Mouse (Mus musculus) neural tube, embryonic 15.5 days (tissue): ENCODE results near the gene Rock2. TPM values are rescaled to one million over a fixed set of nuclear protein-coding genes. Genes with fewer than 3 reads are reported as not detected.

Experiments used
- ATAC-seq: fragments of 200-750 bp; cut with Nextera tagmentation; 2 replicates; pipeline ENCODE4 v1.8.0; 2017; ENCODE audit warnings: mild to moderate bottlenecking, moderate TSS enrichment, moderate library complexity; ENCODE audit not compliant: low FRiP score
- H3K27ac ChIP-seq: fragments of 300-500 bp; sonication (generic); replicated peaks from 2 replicates; pipeline ENCODE4 v1.5.1; 2015; ENCODE audit warnings: mild to moderate bottlenecking, inconsistent platforms
- H3K27me3 ChIP-seq: fragments of 300-500 bp; sonication (generic); replicated peaks from 2 replicates; pipeline ENCODE4 v1.6.1; 2015; ENCODE audit warnings: inconsistent platforms
- H3K36me3 ChIP-seq: fragments of 300-500 bp; sonication (generic); 2 replicates; pipeline ENCODE4 v1.6.1; 2015; ENCODE audit warnings: inconsistent platforms
- H3K4me1 ChIP-seq: fragments of 300-500 bp; sonication (generic); 2 replicates; pipeline ENCODE4 v1.6.1; 2015; ENCODE audit warnings: inconsistent platforms
- H3K4me2 ChIP-seq: fragments of 300-500 bp; sonication (generic); 2 replicates; pipeline ENCODE4 v1.6.1; 2015; ENCODE audit warnings: inconsistent platforms, mild to moderate bottlenecking, moderate library complexity
- H3K4me3 ChIP-seq: fragments of 300-500 bp; sonication (generic); replicated peaks from 2 replicates; pipeline ENCODE4 v1.5.1; 2015; ENCODE audit warnings: mild to moderate bottlenecking, inconsistent platforms
- H3K9ac ChIP-seq: fragments of 300-500 bp; sonication (generic); replicated peaks from 2 replicates; pipeline ENCODE4 v1.6.1; 2015; ENCODE audit warnings: mild to moderate bottlenecking, inconsistent platforms
- H3K9me3 ChIP-seq: fragments of 300-500 bp; sonication (generic); replicated peaks from 2 replicates; pipeline ENCODE4 v1.6.1; 2016; ENCODE audit warnings: inconsistent platforms
- WGBS: fragments of 180-500 bp; shearing (Covaris S2); methylation state at CpG from one replicate; pipeline ENCODE4 v1.1.7; 2015; ENCODE audit warnings: mixed read lengths; 5-methylcytosine and 5-hydroxymethylcytosine counted together
- polyA plus RNA-seq: library from polyadenylated mRNA; unstranded; fragments of >200 nt; fragmentation: Nextera tagmentation; extraction: Ambion mirVana; gene quantifications from 2 replicates; pipeline ENCODE4 v1.2.1, GENCODE M21; 2015

Rock2 gene
- polyA plus RNA-seq, result 13.5 and 13.7 TPM in 2 replicates

- peaks cover 26% of the 10 kb centered on the region for H3K4me1 ChIP-seq
- no peaks in the 10 kb centered on the region for H3K9me3 ChIP-seq
- no peaks in the 10 kb centered on the region for H3K27me3 ChIP-seq
- H3K36me3 ChIP-seq, result no peaks in the 10 kb centered on the region
- 0% methylated on average over 111 of the region's 130 CpGs for WGBS
- peak within 1 kb of the TSS; percentile 96 for H3K27ac ChIP-seq
- peak within 1 kb of the TSS; percentile 88 for H3K4me2 ChIP-seq
- peak within 1 kb of the TSS; percentile 89 for H3K4me3 ChIP-seq
- H3K9ac ChIP-seq, result peak within 1 kb of the TSS; percentile 75
- ATAC-seq, result peak; percentile 94
These were observed at the start of gene Rock2 for GRCm38 (mm10) chr12:16894396-16895220. Gene Rock2, plus strand, starts transcription at chr12:16894895.

- H3K4me3 ChIP-seq, result no peak overlapping the region
- H3K36me3 ChIP-seq, result no peaks in the 10 kb centered on the region
- no peak for ATAC-seq
- no peak overlapping the region for H3K9ac ChIP-seq
- WGBS, result 89% methylated on average over 4 of the region's 4 CpGs
- no peaks in the 10 kb centered on the region for H3K4me1 ChIP-seq
- H3K9me3 ChIP-seq, result no peaks in the 10 kb centered on the region
- no peak overlapping the region for H3K4me2 ChIP-seq
- no peaks in the 10 kb centered on the region for H3K27me3 ChIP-seq
- no peak overlapping the region for H3K27ac ChIP-seq
These were observed 47.4 kb upstream of the Rock2 start for GRCm38 (mm10) chr12:16847204-16847792.

GRCm38 (mm10) chr12:16848501-16848900 is 46.2 kb upstream of the Rock2 start:
- Histone ChIP-seq H3K9me3 (no peaks in the 10 kb centered on the region), H3K4me2 (no peak overlapping the region), H3K27me3 (no peaks in the 10 kb centered on the region), H3K27ac (no peak overlapping the region), H3K9ac (no peak overlapping the region), H3K36me3 (no peaks in the 10 kb centered on the region), H3K4me3 (no peak overlapping the region), H3K4me1 (no peaks in the 10 kb centered on the region)
- ATAC-seq, result no peak
- WGBS, result 89% methylated on average over 2 of the region's 2 CpGs

- no peak for ATAC-seq
- Histone ChIP-seq H3K36me3 (no peaks in the 10 kb centered on the region), H3K27me3 (no peaks in the 10 kb centered on the region), H3K4me1 (no peaks in the 10 kb centered on the region), H3K4me3 (no peak overlapping the region), H3K4me2 (no peak overlapping the region), H3K27ac (no peak overlapping the region), H3K9ac (no peak overlapping the region), H3K9me3 (no peaks in the 10 kb centered on the region)
- WGBS, result 67% methylated on average over 2 of the region's 2 CpGs
These were observed 44.9 kb upstream of the Rock2 start for GRCm38 (mm10) chr12:16849821-16850220.

- no peaks in the 10 kb centered on the region for H3K9me3 ChIP-seq
- H3K4me3 ChIP-seq, result no peak overlapping the region
- H3K9ac ChIP-seq, result no peak overlapping the region
- ATAC-seq, result no peak
- no peak overlapping the region for H3K27ac ChIP-seq
- H3K4me2 ChIP-seq, result no peak overlapping the region
- WGBS, result 48% methylated on average over 16 of the region's 16 CpGs
- H3K27me3 ChIP-seq, result no peaks in the 10 kb centered on the region
- H3K4me1 ChIP-seq, result peaks cover 1% of the 10 kb centered on the region
- no peaks in the 10 kb centered on the region for H3K36me3 ChIP-seq
These were observed 44.0 kb upstream of the Rock2 start for GRCm38 (mm10) chr12:16850431-16851375.

- peaks cover 8% of the 10 kb centered on the region for H3K4me1 ChIP-seq
- WGBS, result 84% methylated on average over 11 of the region's 11 CpGs
- no peak overlapping the region for H3K9ac ChIP-seq
- H3K4me2 ChIP-seq, result no peak overlapping the region
- no peak for ATAC-seq
- H3K4me3 ChIP-seq, result no peak overlapping the region
- H3K9me3 ChIP-seq, result no peaks in the 10 kb centered on the region
- H3K27ac ChIP-seq, result no peak overlapping the region
- H3K27me3 ChIP-seq, result no peaks in the 10 kb centered on the region
- no peaks in the 10 kb centered on the region for H3K36me3 ChIP-seq
These were observed 41.1 kb upstream of the Rock2 start for GRCm38 (mm10) chr12:16853431-16854165.

GRCm38 (mm10) chr12:16855632-16856305 is 38.9 kb upstream of the Rock2 start:
- peak; percentile 94 for ATAC-seq
- H3K4me1 ChIP-seq, result peaks cover 8% of the 10 kb centered on the region
- no peaks in the 10 kb centered on the region for H3K36me3 ChIP-seq
- H3K4me2 ChIP-seq, result peak overlapping the region; percentile 35
- H3K9ac ChIP-seq, result no peak overlapping the region
- no peaks in the 10 kb centered on the region for H3K27me3 ChIP-seq
- WGBS, result 11% methylated on average over 6 of the region's 6 CpGs
- H3K9me3 ChIP-seq, result no peaks in the 10 kb centered on the region
- peak overlapping the region; percentile 85 for H3K27ac ChIP-seq
- H3K4me3 ChIP-seq, result no peak overlapping the region

- peak; percentile 42 for ATAC-seq
- 22% methylated on average over 2 of the region's 2 CpGs for WGBS
- peak overlapping the region; percentile 85 for H3K27ac ChIP-seq
- no peaks in the 10 kb centered on the region for H3K36me3 ChIP-seq
- H3K4me3 ChIP-seq, result no peak overlapping the region
- 0 out of 2 replicates have a peak overlapping the region, but pooled peaks have one; percentile 35 for H3K4me2 ChIP-seq
- H3K9me3 ChIP-seq, result no peaks in the 10 kb centered on the region
- H3K4me1 ChIP-seq, result peaks cover 8% of the 10 kb centered on the region
- no peaks in the 10 kb centered on the region for H3K27me3 ChIP-seq
- H3K9ac ChIP-seq, result no peak overlapping the region
These were observed 38.4 kb upstream of the Rock2 start for GRCm38 (mm10) chr12:16856306-16856679.

GRCm38 (mm10) chr12:16858081-16858480 is 36.6 kb upstream of the Rock2 start:
- H3K4me2 ChIP-seq, result no peak overlapping the region
- 85% methylated on average over 4 of the region's 4 CpGs for WGBS
- H3K4me1 ChIP-seq, result peaks cover 8% of the 10 kb centered on the region
- no peak for ATAC-seq
- no peaks in the 10 kb centered on the region for H3K9me3 ChIP-seq
- no peak overlapping the region for H3K9ac ChIP-seq
- no peaks in the 10 kb centered on the region for H3K36me3 ChIP-seq
- H3K4me3 ChIP-seq, result no peak overlapping the region
- H3K27ac ChIP-seq, result no peak overlapping the region
- no peaks in the 10 kb centered on the region for H3K27me3 ChIP-seq

- H3K4me2 ChIP-seq, result no peak overlapping the region
- H3K27me3 ChIP-seq, result no peaks in the 10 kb centered on the region
- 91% methylated on average over 2 of the region's 2 CpGs for WGBS
- H3K4me1 ChIP-seq, result peaks cover 8% of the 10 kb centered on the region
- H3K9me3 ChIP-seq, result no peaks in the 10 kb centered on the region
- H3K27ac ChIP-seq, result no peak overlapping the region
- H3K4me3 ChIP-seq, result no peak overlapping the region
- no peaks in the 10 kb centered on the region for H3K36me3 ChIP-seq
- no peak overlapping the region for H3K9ac ChIP-seq
- ATAC-seq, result no peak
These were observed 34.9 kb upstream of the Rock2 start for GRCm38 (mm10) chr12:16859781-16860180.
